Mouse (Mus musculus) intestine, embryonic 14.5 days (tissue): ENCODE measurements around the gene Cox7a2l. TPM values are rescaled to one million over a fixed set of nuclear protein-coding genes. Genes with fewer than 3 reads are reported as not detected.

Experiments used
- ATAC-seq: fragments of 200-750 bp; cut with Nextera tagmentation; replicated peaks from 2 replicates; pipeline ENCODE4 v1.8.0; 2017; ENCODE audit warnings: low read depth, moderate number of reproducible peaks, moderate TSS enrichment, moderate library complexity; ENCODE audit not compliant: low FRiP score, low TSS enrichment
- DNase-seq: peaks from one replicate; pipeline ENCODE4 v3.0.0-alpha.2; 2018; ENCODE audit warnings: low spot score
- H3K27ac ChIP-seq: fragments of 300-500 bp; sonication (generic); 2 replicates; pipeline ENCODE4 v1.5.1; 2014; ENCODE audit warnings: low read depth, mild to moderate bottlenecking, control low read depth
- H3K27me3 ChIP-seq: fragments of 300-500 bp; sonication (generic); replicated peaks from 2 replicates; pipeline ENCODE4 v1.6.1; 2014; ENCODE audit warnings: low read length, control low read depth; ENCODE audit not compliant: control insufficient read depth, insufficient read depth
- H3K36me3 ChIP-seq: fragments of 300-500 bp; sonication (generic); 2 replicates; pipeline ENCODE4 v1.6.1; 2014; ENCODE audit warnings: low read length, control low read depth; ENCODE audit not compliant: control insufficient read depth, insufficient read depth
- H3K4me1 ChIP-seq: fragments of 300-500 bp; sonication (generic); replicated peaks from 2 replicates; pipeline ENCODE4 v1.6.1; 2014; ENCODE audit warnings: low read length, control low read depth, mixed read lengths; ENCODE audit not compliant: control insufficient read depth, insufficient read depth
- H3K4me2 ChIP-seq: fragments of 300-500 bp; sonication (generic); 2 replicates; pipeline ENCODE4 v1.6.1; 2014; ENCODE audit warnings: low read length
- H3K4me3 ChIP-seq: fragments of 300-500 bp; sonication (generic); 2 replicates; pipeline ENCODE4 v1.5.1; 2014; ENCODE audit warnings: low read depth, low read length, control low read depth, mixed read lengths
- H3K9ac ChIP-seq: fragments of 300-500 bp; sonication (generic); 2 replicates; pipeline ENCODE4 v1.6.1; 2014; ENCODE audit warnings: mild to moderate bottlenecking, low read length
- H3K9me3 ChIP-seq: fragments of 300-500 bp; sonication (generic); 2 replicates; pipeline ENCODE4 v1.6.1; 2016; ENCODE audit warnings: low read length, control low read depth; ENCODE audit not compliant: control insufficient read depth
- WGBS: fragments of 180-500 bp; shearing (Covaris S2); extraction: QIAGEN DNeasy Blood & Tissue Kit; methylation state at CpG from one replicate; pipeline ENCODE4 v1.1.7; 2014; 5-methylcytosine and 5-hydroxymethylcytosine counted together
- polyA plus RNA-seq: library from polyadenylated mRNA; unstranded; fragments of >200 nt; fragmentation: Nextera tagmentation; extraction: Ambion mirVana; gene quantifications from 2 replicates; pipeline ENCODE4 v1.2.1, GENCODE M21; 2014

Cox7a2l gene
- polyA plus RNA-seq, 1 experiment from 2014 or later: 192 TPM

DNA sequence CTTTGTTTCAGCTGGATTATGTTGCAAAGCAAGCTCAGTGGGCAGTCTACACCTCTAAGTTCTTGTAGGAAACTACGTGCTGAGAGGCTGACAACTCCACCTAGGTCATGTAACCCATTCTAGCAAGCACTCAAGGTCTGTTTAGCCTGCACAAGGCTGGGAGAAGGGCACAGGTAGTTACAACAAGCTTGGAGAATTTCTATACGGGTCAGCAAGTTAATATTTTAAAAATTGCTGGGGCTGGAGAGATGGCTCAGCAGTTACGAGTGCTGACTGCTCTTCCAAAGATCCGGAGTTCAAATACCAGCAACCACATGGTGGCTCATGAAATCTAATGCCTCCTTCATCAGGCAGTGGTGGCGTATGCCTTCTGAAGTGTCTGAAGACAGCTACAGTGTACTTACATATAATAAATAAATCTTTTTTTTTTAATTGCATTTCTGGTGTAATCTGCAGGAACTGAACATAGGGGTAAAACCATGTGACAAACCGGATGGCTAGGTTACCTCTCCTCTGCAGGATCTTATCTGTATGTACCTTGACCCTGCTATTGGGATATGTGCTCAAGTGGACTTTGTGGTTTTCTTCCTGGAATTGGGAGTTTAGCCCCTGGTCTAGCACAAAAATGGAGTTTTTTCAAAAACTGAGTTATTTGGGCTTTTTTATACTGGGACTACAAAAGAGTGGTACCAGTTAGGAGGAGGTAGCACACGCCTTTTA, 34.2 kb downstream of the Cox7a2l start:
- Histone ChIP-seq H3K4me2 (no peak overlapping the region), H3K4me3 (no peak overlapping the region), H3K36me3 (peaks cover 41% of the 10 kb centered on the region), H3K9ac (no peak overlapping the region), H3K27me3 (no peaks in the 10 kb centered on the region), H3K9me3 (no peaks in the 10 kb centered on the region), H3K27ac (no peak overlapping the region), H3K4me1 (no peaks in the 10 kb centered on the region)
- WGBS: 86% methylated on average over 7 of the region's 7 CpGs
- ATAC-seq: no peak; the same call in 1 of the 2 replicates
- DNase-seq: no peak

DNA sequence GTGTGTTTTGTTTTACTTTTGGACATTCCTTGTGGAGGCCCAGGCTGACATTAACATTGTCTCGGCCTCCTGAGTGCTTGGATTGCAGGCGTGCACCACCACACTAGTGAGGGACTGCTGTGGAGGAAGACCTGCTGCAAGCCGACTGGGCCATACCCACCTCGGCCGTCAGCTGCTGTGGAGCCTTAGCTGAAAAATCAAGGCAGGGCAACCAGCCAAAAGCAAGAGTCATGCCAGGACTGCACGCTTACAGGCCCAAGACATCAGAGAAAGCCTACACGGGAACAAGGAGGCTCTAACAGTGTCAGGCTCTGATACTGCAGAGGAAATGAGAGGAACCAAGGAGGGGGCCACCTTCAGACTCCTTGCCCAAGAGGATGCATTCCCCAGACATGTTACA, 35.6 kb downstream of the Cox7a2l start:
- peak; percentile 57 for DNase-seq
- no peaks in the 10 kb centered on the region for H3K4me1 ChIP-seq
- no peaks in the 10 kb centered on the region for H3K9me3 ChIP-seq
- WGBS: 77% methylated on average over 7 of the region's 7 CpGs
- no peak overlapping the region for H3K4me3 ChIP-seq
- peaks cover 55% of the 10 kb centered on the region for H3K36me3 ChIP-seq
- no peak overlapping the region for H3K9ac ChIP-seq
- H3K27ac ChIP-seq: no peak overlapping the region
- H3K27me3 ChIP-seq: no peaks in the 10 kb centered on the region
- H3K4me2 ChIP-seq: no peak overlapping the region
- no peak for ATAC-seq

- DNase-seq: no peak
- Histone ChIP-seq H3K9me3 (no peaks in the 10 kb centered on the region), H3K4me1 (no peaks in the 10 kb centered on the region), H3K4me2 (no peak overlapping the region), H3K4me3 (no peak overlapping the region), H3K36me3 (peaks cover 94% of the 10 kb centered on the region), H3K27ac (no peak overlapping the region), H3K9ac (no peak overlapping the region), H3K27me3 (no peaks in the 10 kb centered on the region)
- ATAC-seq: no peak
- WGBS: 95% methylated on average over 12 of the region's 12 CpGs
Measured at GRCm38 (mm10) chr17:83477089-83477488, 40.0 kb downstream of the Cox7a2l start.

GRCm38 (mm10) chr17:83469586-83469985, 47.5 kb downstream of the Cox7a2l start:
- H3K4me2 ChIP-seq: no peak overlapping the region
- no peak for ATAC-seq
- WGBS: 94% methylated on average over 2 of the region's 2 CpGs
- no peak overlapping the region for H3K27ac ChIP-seq
- no peak overlapping the region for H3K9ac ChIP-seq
- H3K36me3 ChIP-seq: peaks cover 70% of the 10 kb centered on the region
- H3K27me3 ChIP-seq: no peaks in the 10 kb centered on the region
- no peak for DNase-seq
- H3K4me3 ChIP-seq: no peak overlapping the region
- no peaks in the 10 kb centered on the region for H3K9me3 ChIP-seq
- no peaks in the 10 kb centered on the region for H3K4me1 ChIP-seq

DNA sequence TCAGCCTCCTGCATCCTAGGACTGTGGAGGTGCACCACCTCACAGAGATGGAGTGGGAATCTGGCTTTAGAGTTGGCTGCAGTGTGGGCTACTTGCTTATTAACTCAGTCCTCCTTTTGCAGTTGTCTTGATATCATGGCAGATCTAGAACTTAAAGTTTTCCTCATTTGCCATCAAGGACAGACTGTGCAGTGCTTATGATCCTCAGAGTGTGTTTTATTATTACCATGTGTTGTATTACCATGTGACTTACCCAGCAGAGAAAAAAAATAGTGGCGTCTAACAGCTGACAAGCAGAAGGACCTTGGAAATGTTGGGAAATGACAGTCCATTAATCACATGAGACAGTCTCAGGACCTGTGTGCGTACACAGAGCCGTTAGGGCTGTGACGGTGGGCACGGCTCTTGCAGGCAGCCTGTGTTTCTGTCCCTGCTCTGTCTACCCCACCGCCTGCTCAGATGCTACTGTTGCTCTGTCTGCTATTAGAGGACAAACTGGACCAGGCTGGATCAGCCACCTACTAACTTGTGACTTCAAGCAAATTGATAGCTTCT, 50.4 kb downstream of the Cox7a2l start:
- Histone ChIP-seq H3K9me3 (no peaks in the 10 kb centered on the region), H3K4me3 (no peak overlapping the region), H3K4me2 (no peak overlapping the region), H3K4me1 (no peaks in the 10 kb centered on the region), H3K9ac (no peak overlapping the region), H3K36me3 (peaks cover 69% of the 10 kb centered on the region), H3K27me3 (no peaks in the 10 kb centered on the region), H3K27ac (no peak overlapping the region)
- no peak for DNase-seq
- 59% methylated on average over 6 of the region's 6 CpGs for WGBS
- ATAC-seq: no peak

DNA sequence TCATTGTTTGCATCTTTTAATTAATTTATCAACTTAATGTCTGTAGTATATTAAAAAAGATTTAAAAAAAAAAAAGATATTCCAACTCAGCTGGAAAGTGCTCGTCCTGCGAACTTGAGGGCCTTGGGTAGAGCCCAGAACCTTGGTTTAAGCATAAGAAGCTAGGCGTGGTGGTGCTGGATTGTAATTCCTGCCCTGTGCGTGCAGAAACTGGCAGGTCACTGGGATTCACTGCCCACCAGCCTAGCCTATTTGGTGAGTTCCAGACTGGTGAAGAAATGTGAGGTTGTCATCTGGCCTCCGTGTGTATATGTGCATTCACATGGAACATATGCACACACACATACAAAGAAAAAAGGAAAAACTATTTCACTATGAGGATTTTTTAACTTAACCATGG, 51.2 kb downstream of the Cox7a2l start:
- Histone ChIP-seq H3K9ac (no peak overlapping the region), H3K4me2 (no peak overlapping the region), H3K9me3 (no peaks in the 10 kb centered on the region), H3K4me1 (no peaks in the 10 kb centered on the region), H3K4me3 (no peak overlapping the region), H3K27ac (no peak overlapping the region), H3K36me3 (peaks cover 71% of the 10 kb centered on the region), H3K27me3 (no peaks in the 10 kb centered on the region)
- ATAC-seq (no peak), DNase-seq (no peak)
- WGBS: 92% methylated on average over 5 of the region's 5 CpGs

- H3K9ac ChIP-seq: no peak overlapping the region
- ATAC-seq: no peak
- no peaks in the 10 kb centered on the region for H3K27me3 ChIP-seq
- H3K9me3 ChIP-seq: no peaks in the 10 kb centered on the region
- WGBS: 91% methylated on average over 1 of the region's 1 CpGs
- peaks cover 84% of the 10 kb centered on the region for H3K36me3 ChIP-seq
- H3K27ac ChIP-seq: no peak overlapping the region
- no peak overlapping the region for H3K4me3 ChIP-seq
- no peak overlapping the region for H3K4me2 ChIP-seq
- DNase-seq: peak; percentile 40
- H3K4me1 ChIP-seq: no peaks in the 10 kb centered on the region
Measured at GRCm38 (mm10) chr17:83457271-83457670, 59.9 kb downstream of the Cox7a2l start.

GRCm38 (mm10) chr17:83453587-83453986, 63.5 kb downstream of the Cox7a2l start:
- H3K4me3 ChIP-seq: no peak overlapping the region
- DNase-seq: no peak
- H3K4me1 ChIP-seq: no peaks in the 10 kb centered on the region
- peaks cover 93% of the 10 kb centered on the region for H3K36me3 ChIP-seq
- no peak overlapping the region for H3K9ac ChIP-seq
- no peak overlapping the region for H3K4me2 ChIP-seq
- H3K9me3 ChIP-seq: no peaks in the 10 kb centered on the region
- no peak for ATAC-seq
- H3K27ac ChIP-seq: no peak overlapping the region
- no peaks in the 10 kb centered on the region for H3K27me3 ChIP-seq
- WGBS: 86% methylated on average over 5 of the region's 5 CpGs

- DNase-seq (no peak), ATAC-seq (no peak)
- H3K4me1 ChIP-seq: no peaks in the 10 kb centered on the region
- no peak overlapping the region for H3K27ac ChIP-seq
- 92% methylated on average over 8 of the region's 8 CpGs for WGBS
- no peak overlapping the region for H3K4me3 ChIP-seq
- H3K36me3 ChIP-seq: peaks cover 92% of the 10 kb centered on the region
- no peak overlapping the region for H3K9ac ChIP-seq
- H3K27me3 ChIP-seq: no peaks in the 10 kb centered on the region
- H3K4me2 ChIP-seq: no peak overlapping the region
- no peaks in the 10 kb centered on the region for H3K9me3 ChIP-seq
Measured at GRCm38 (mm10) chr17:83452451-83452850, 64.7 kb downstream of the Cox7a2l start.
